Mouse (Mus musculus): ENCODE measurements around the gene Hus1b.

GRCm38 (mm10) chr13:30947129-30947528 lies 430 bp downstream of the Hus1b start:
- TF ChIP-seq CTCF (IDR thresholded peaks at IDR 0.05; ENCODE audit: control insufficient read depth, insufficient read depth, insufficient read length) (no peak), MAX (IDR thresholded peaks at IDR 0.05) (no peak), USF1 (IDR thresholded peaks at IDR 0.05; ENCODE audit: low read depth) (no peak), CEBPB (IDR thresholded peaks at IDR 0.05; ENCODE audit: low read depth) (no peak), MYOG (IDR thresholded peaks at IDR 0.05; ENCODE audit: control insufficient read depth, extremely low read depth, insufficient read length) (no peak)
